Mouse (Mus musculus) layer of hippocampus, adult 2 months (tissue): ENCODE data around the gene Erc2. TPM values are rescaled to one million over a fixed set of nuclear protein-coding genes. Genes with fewer than 3 reads are reported as not detected.
"Not testable (repeated sequence)": the region's sequence is repeated elsewhere in the genome, so short reads cannot be mapped to it uniquely, and the experiment has no call there.

Experiments
- DNase-seq, 2 experiments: peaks; one replicate each; pipeline ENCODE4 v3.0.0; 2022; ENCODE audit warnings: low spot score in 2 of 2
- H3K27ac ChIP-seq: fragments of 200-600 bp; 2 replicates; pipeline ENCODE4 v1.8.1; 2022
- H3K4me3 ChIP-seq: fragments of 200-600 bp; 2 replicates; pipeline ENCODE4 v1.8.1; 2022; ENCODE audit warnings: mild to moderate bottlenecking
- CTCF ChIP-seq: fragments of 200-600 bp; conservative IDR thresholded peaks from 2 replicates; pipeline ENCODE4 v1.8.1; 2022; ENCODE audit warnings: antibody characterized with exemption, mild to moderate bottlenecking, moderate library complexity
- long read RNA-seq, 2 experiments: library from polyadenylated mRNA; stranded (forward); transcript quantifications; one replicate each; pipeline ENCODE4 v2.0.0; 2021; ENCODE audit warnings: borderline mapping rate in 2 of 2
- total RNA-seq, 2 experiments: library from RNA; stranded (reverse); gene quantifications; 2 replicates each; pipeline ENCODE4 v1.2.3; 2021

Gene Erc2
- total RNA-seq: 100 to 1,000 TPM; 236 to 244 TPM
- long read RNA-seq, experiment 1, partial matches to known transcripts: 32 of 56 reads
- long read RNA-seq, experiment 1, other reads (novel, unspliced or antisense): 21 of 56 reads
- long read RNA-seq, experiment 2, transcript Erc2-213 (3 exons, 1,074 nt): major isoform, 6 of 119 reads
- long read RNA-seq, experiment 2, partial matches to known transcripts: 52 of 119 reads
- long read RNA-seq, experiment 2, other reads (novel, unspliced or antisense): 60 of 119 reads

DNA sequence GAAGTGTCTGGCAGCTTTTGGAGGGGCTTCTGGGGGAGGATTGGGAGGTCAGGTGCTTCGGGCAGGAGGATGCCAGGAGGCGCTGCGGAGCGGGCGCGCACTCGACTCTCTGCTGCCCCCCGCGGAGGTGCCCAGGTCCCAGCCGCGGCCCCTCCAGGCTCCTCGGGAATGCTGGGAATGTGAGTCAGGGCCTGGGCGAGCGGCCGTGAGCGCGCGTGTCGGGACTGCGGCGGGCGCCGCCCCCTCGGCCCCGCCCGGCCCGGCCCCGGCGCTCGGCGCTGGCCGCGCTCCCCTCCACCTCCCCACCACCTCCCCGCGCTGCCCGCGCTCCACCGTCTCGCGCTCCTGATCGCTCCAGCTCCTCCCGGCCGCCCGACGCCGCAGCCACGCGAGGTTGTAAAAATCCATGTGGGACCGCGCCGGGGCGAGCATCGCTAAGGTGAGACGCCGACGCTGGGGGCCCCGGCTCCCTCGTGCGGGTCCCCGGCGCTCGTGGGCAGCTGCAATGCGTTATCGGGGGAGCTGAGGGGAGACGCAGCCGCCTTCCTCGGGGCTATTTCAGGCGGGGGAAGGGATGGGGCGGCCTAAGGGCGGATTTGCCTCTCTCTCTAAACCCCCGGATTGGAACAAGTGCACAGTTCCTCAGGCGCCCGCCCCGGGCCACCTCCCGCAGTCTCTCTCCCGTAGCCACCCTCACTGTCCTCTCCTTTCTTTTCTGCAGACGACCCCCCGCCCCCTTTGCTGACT is at the start of gene Erc2:
TSS of gene Erc2 (plus strand) at position 253 of the 747 bp plus-strand sequence.
- Histone ChIP-seq H3K4me3 (peak within 1 kb of the TSS; percentile 83), H3K27ac (peak within 1 kb of the TSS; percentile 93)
- peak; percentile 81 to 85 for DNase-seq
- TF ChIP-seq CTCF: peak; percentile 84

- Histone ChIP-seq H3K4me3 (no peak overlapping the region), H3K27ac (no peak overlapping the region)
- TF ChIP-seq CTCF: no peak
- no peak for DNase-seq
Measured at GRCm38 (mm10) chr14:27578443-27578842, 43.8 kb upstream of the Erc2 start.

GRCm38 (mm10) chr14:27589616-27590015 is 32.6 kb upstream of the Erc2 start:
- peak; percentile 68 for TF ChIP-seq CTCF
- peak in 1 of 2 experiments; percentile 50 for DNase-seq
- H3K4me3 ChIP-seq, H3K27ac ChIP-seq: not testable (repeated sequence)

DNA sequence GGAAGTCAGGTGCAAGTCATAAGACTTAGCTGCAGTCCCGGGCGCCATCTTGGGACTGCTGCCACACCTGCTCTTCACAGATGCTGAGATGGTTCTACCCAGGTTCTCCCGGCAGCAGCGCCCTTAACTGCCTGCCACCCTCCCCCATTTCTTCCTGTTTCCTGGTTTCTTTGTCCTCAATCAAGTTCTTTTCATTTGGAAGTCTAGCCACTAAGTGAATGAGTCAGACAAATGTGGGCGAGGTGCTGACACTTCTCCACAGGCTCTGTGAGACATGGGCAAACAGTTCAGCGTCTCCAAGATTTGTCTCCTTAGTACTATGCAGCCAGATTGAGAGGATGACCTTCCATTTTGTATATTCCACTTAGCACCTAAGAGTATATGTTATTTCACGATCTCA is 30.1 kb upstream of the Erc2 start:
- no peak for TF ChIP-seq CTCF
- DNase-seq: no peak
- Histone ChIP-seq H3K4me3 (no peak overlapping the region), H3K27ac (no peak overlapping the region)

- peak; percentile 79 for TF ChIP-seq CTCF
- DNase-seq: peak; percentile 37 to 70
- H3K4me3 ChIP-seq: no peak overlapping the region
- H3K27ac ChIP-seq: no peak overlapping the region
Measured at GRCm38 (mm10) chr14:27596265-27596664, 26.0 kb upstream of the Erc2 start.

DNA sequence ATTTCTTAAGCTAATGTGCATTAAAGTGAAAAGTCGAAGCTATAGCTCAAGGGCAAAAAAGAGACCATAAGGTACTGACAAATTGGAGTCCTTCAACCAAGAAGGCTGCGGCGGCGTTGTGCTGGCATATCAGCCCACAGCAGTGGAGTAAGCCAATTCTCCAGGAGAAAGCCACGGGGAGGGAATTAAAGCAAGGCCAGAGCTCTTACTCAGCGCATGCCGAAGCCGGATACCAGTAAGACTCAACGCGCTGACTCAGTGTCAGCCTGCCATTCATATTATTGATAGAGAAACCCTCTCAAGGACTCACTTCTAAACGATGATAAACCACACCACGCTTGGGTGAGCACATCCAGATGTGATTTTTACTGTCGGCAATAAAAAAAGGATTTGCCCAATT is 20.1 kb upstream of the Erc2 start:
- no peak overlapping the region for H3K4me3 ChIP-seq
- no peak for DNase-seq
- H3K27ac ChIP-seq: no peak overlapping the region
- TF ChIP-seq CTCF: no peak

DNA sequence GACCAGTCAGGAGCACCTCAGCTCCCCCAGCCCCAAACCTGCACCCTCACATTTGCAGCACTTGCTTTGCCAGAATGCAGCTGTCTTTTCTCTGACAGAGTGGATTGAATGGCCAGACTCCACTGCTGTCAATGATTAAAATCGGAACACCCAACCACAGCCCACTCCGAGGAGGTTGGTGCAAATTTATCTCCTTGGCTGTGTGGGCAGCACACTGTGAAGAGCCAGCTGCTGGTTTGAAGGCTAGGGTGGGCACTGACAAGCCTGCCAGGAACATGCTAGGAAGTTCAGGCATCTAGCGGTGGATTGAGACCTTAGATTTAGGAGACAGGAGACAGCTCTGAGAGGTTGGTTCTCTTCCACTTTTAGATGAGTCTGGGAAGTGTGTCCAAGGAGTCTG is 14.8 kb upstream of the Erc2 start:
- no peak overlapping the region for H3K4me3 ChIP-seq
- no peak for TF ChIP-seq CTCF

DNA sequence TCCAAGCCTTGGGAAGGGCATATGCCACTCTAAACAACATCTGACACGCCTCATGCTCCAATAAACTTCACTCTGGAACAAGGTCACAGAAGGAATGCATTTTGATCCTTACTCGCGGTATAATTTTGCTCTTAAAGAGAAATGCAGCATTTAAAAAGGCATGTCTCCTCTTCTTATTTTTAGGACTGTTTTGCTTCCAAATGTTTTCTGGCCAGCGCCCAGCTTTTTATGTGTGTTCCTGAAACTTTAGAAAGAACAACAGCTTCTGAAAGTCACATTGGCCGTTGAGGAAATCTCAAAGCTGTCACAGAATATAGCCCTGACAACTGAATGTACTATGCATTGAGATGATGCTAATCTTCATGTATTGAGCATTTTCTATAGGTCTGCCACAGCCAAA is 8.5 kb upstream of the Erc2 start:
- Histone ChIP-seq H3K27ac (peak overlapping the region; percentile 39; the same call in 1 of the 2 replicates), H3K4me3 (no peak overlapping the region)
- no peak for TF ChIP-seq CTCF
- DNase-seq: no peak

More for the DNA sequence above, 14.8 kb upstream of the Erc2 start:
- H3K27ac ChIP-seq: no peak overlapping the region
- no peak for DNase-seq

- TF ChIP-seq CTCF: no peak
- DNase-seq: no peak
- Histone ChIP-seq H3K27ac (no peak overlapping the region), H3K4me3 (no peak overlapping the region)
Measured at GRCm38 (mm10) chr14:27617286-27617685, 4.9 kb upstream of the Erc2 start.

DNA sequence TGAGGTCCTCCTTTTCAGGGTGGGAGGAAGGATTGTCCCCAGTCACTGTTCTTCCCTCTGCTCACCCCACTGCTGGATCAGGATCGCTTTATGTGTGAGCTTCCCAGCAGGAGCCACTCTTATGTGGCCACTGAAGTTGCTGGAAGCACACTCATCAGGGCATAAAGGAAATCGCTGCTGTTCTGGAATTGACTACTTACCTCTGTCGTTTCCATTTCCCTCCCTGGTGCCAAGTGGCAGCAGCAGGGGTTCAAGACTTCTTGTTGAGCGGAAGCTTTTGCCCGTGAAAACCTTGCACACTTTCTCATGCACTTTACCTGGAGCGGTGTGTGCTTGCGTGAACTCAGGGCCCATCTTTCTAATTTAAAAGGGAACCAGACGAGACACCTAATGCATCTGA is 652 bp upstream of the Erc2 start:
- no peak for TF ChIP-seq CTCF
- Histone ChIP-seq H3K4me3 (peak overlapping the region; percentile 83; the same call in 1 of the 2 replicates), H3K27ac (peak overlapping the region; percentile 63; the same call in 1 of the 2 replicates)
- DNase-seq: no peak

DNA sequence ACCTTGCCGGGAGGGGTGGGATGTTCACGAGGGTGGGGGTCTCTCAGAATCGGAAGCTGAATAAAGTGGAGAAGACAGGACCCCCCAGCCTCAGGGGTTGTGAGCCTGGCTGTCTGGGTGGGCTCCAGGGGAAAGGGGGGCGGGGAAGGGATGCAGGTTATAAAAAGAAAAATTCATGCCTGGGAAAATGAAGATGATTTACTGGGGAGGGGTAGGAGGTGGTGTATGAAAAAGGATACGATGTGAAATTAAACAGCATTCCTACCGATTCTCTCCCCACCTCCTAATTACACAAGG is 643 bp downstream of the Erc2 start:
- peak overlapping the region; percentile 93 for H3K27ac ChIP-seq
- TF ChIP-seq CTCF: no peak
- peak overlapping the region; percentile 83 for H3K4me3 ChIP-seq
- DNase-seq: no peak

DNA sequence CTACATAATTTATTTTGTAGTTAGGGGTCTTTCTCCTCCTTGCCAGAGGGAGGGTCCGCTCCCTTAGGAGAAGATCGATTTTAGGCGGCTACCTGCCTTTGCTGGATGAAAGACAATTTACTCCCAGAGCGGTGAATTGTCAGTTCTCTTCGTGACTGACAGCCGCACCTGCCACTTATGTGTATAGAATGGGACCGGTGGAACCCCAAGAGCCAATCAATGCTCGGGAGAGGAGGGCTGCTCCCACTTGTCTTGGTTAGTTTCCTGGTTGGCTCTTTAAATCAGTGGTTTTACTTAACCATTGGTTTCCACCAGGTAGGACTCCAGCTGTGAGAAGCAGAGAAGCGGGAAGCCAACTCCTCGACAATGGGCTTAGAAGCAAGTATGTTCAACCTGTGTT is 1.1 kb downstream of the Erc2 start:
- TF ChIP-seq CTCF: no peak
- H3K27ac ChIP-seq: peak overlapping the region; percentile 93
- peak overlapping the region; percentile 83 for H3K4me3 ChIP-seq
- DNase-seq: peak; percentile 69 to 85

DNA sequence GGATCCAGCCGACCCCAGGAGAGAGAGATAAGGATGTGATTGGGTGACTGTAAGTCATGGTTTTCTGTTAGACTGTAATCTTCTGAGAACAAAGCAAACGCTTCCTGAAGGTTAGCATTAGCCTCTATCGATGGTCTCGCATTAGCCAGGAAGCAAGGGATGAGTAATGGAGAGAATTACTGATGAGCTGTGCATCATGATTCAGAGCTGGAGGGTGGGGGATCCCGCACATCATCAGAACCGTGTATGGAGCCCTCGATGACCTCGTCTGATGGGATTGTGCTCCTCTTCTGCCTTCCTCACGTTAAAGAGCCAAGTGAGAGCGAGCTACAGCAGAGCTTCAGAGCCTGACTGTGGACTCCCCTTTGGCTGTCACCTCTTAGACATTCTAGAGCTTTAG is 6.5 kb downstream of the Erc2 start:
- no peak for DNase-seq
- Histone ChIP-seq H3K4me3 (no peak overlapping the region), H3K27ac (no peak overlapping the region)
- no peak for TF ChIP-seq CTCF
